Mouse (Mus musculus) lung, adult 2 months (tissue): ENCODE measurements around the gene Tmem151a.

Experiments
- CTCF ChIP-seq: fragments of 200-500 bp; IDR thresholded peaks from 2 replicates; pipeline ENCODE4 v1.5.1; 2011; ENCODE audit warnings: mild to moderate bottlenecking, low read length, control low read depth; ENCODE audit not compliant: insufficient read depth
- POLR2A ChIP-seq: fragments of 200-500 bp; IDR thresholded peaks from 2 replicates; pipeline ENCODE4 v1.6.1; 2011; ENCODE audit warnings: low read depth, mild to moderate bottlenecking, control low read depth, low read length, borderline replicate concordance; ENCODE audit errors: extremely low read depth

GRCm38 (mm10) chr19:5087884-5088728 is 2.8 kb upstream of the Tmem151a start, which contains the start of gene Yif1a:
- TF ChIP-seq CTCF: peak; percentile 55
- peak; percentile 95 for TF ChIP-seq POLR2A
